Mouse (Mus musculus) neural tube, embryonic 15.5 days (tissue): Measurements from ENCODE around the gene Foxl1. TPM values are rescaled to one million over a fixed set of nuclear protein-coding genes. Genes with fewer than 3 reads are reported as not detected.
"Not testable (repeated sequence)": the region's sequence is repeated elsewhere in the genome, so short reads cannot be mapped to it uniquely, and the experiment has no call there.

Experiments used
- ATAC-seq: fragments of 200-750 bp; cut with Nextera tagmentation; 2 replicates; pipeline ENCODE4 v1.8.0; 2017; ENCODE audit warnings: mild to moderate bottlenecking, moderate TSS enrichment, moderate library complexity; ENCODE audit not compliant: low FRiP score
- H3K27ac ChIP-seq: fragments of 300-500 bp; sonication (generic); replicated peaks from 2 replicates; pipeline ENCODE4 v1.5.1; 2015; ENCODE audit warnings: mild to moderate bottlenecking, inconsistent platforms
- H3K27me3 ChIP-seq: fragments of 300-500 bp; sonication (generic); replicated peaks from 2 replicates; pipeline ENCODE4 v1.6.1; 2015; ENCODE audit warnings: inconsistent platforms
- H3K36me3 ChIP-seq: fragments of 300-500 bp; sonication (generic); 2 replicates; pipeline ENCODE4 v1.6.1; 2015; ENCODE audit warnings: inconsistent platforms
- H3K4me1 ChIP-seq: fragments of 300-500 bp; sonication (generic); 2 replicates; pipeline ENCODE4 v1.6.1; 2015; ENCODE audit warnings: inconsistent platforms
- H3K4me2 ChIP-seq: fragments of 300-500 bp; sonication (generic); 2 replicates; pipeline ENCODE4 v1.6.1; 2015; ENCODE audit warnings: inconsistent platforms, mild to moderate bottlenecking, moderate library complexity
- H3K4me3 ChIP-seq: fragments of 300-500 bp; sonication (generic); replicated peaks from 2 replicates; pipeline ENCODE4 v1.5.1; 2015; ENCODE audit warnings: mild to moderate bottlenecking, inconsistent platforms
- H3K9ac ChIP-seq: fragments of 300-500 bp; sonication (generic); replicated peaks from 2 replicates; pipeline ENCODE4 v1.6.1; 2015; ENCODE audit warnings: mild to moderate bottlenecking, inconsistent platforms
- H3K9me3 ChIP-seq: fragments of 300-500 bp; sonication (generic); replicated peaks from 2 replicates; pipeline ENCODE4 v1.6.1; 2016; ENCODE audit warnings: inconsistent platforms
- WGBS: fragments of 180-500 bp; shearing (Covaris S2); methylation state at CpG from one replicate; pipeline ENCODE4 v1.1.7; 2015; ENCODE audit warnings: mixed read lengths; 5-methylcytosine and 5-hydroxymethylcytosine counted together
- polyA plus RNA-seq: library from polyadenylated mRNA; unstranded; fragments of >200 nt; fragmentation: Nextera tagmentation; extraction: Ambion mirVana; gene quantifications from 2 replicates; pipeline ENCODE4 v1.2.1, GENCODE M21; 2015

Foxl1 gene
- polyA plus RNA-seq, 1 experiment from 2014 or later: 0.15 TPM

DNA sequence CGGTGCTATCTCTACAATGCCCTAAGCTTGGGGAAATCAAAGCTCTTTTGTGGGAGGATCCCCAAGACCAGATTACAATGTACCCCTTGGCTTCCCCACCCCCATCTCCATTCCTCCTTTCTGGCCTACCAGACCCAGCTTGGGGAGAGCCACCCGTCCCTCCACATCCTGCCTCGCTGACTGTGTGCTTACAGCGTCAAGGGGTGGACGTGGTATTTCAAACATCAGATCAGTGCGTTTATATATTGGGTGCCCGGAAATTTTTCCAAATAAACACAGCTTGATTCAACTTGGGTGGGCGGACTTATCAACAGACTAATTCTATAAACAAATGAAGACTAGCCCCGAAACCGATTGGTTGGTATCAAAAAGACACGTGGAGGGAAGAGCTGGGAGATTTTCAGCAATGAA, 444 bp upstream of the Foxl1 start:
- H3K9ac ChIP-seq: no peak overlapping the region
- peaks cover 23% of the 10 kb centered on the region for H3K4me1 ChIP-seq
- WGBS: 3% methylated on average over 11 of the region's 11 CpGs
- no peak for ATAC-seq
- H3K27ac ChIP-seq: no peak overlapping the region
- peaks cover 95% of the 10 kb centered on the region for H3K27me3 ChIP-seq
- H3K36me3 ChIP-seq: no peaks in the 10 kb centered on the region
- no peak overlapping the region for H3K4me2 ChIP-seq
- H3K4me3 ChIP-seq: no peak overlapping the region
- H3K9me3 ChIP-seq: no peaks in the 10 kb centered on the region

DNA sequence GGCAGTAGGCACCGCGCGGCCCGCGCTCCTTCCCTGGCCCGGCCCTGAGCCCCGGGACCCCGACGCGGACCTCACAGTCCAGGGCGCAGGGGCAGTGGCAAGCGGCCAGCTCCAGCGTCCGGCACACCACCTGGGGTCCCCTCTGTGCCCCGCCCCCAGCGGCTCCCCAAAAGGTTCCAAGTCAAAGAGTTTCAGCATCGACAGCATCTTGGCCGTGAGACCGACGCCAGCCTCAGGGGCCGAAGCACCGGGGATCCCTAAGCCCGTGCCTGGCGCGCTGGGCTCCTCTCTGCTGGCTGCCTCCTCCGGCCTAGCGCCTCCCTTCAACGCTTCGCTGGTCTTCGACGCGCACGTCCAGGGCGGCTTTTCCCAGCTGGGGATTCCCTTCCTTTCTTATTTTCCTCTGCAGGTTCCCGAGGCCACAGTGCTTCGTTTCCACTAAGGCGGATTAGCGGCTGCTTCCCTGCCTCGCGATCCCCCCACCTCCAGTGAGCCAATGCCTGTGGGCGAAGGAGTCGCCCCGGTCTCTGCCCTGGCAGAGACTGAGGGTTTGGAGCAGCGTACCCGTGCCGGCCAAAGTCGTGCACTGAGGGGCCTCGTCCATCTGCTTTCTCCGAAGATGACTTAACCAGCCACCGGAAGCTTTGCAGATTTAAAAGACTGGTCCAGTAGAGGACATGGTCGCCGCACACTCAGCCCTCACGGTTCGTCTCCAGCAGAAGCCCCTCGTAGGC, 958 bp downstream of the Foxl1 start:
- H3K4me2 ChIP-seq: peak overlapping the region; percentile 36
- H3K27me3 ChIP-seq: peaks cover 92% of the 10 kb centered on the region
- no peak for ATAC-seq
- H3K36me3 ChIP-seq: no peaks in the 10 kb centered on the region
- peaks cover 23% of the 10 kb centered on the region for H3K4me1 ChIP-seq
- WGBS: 2% methylated on average over 55 of the region's 55 CpGs
- no peaks in the 10 kb centered on the region for H3K9me3 ChIP-seq
- no peak overlapping the region for H3K27ac ChIP-seq
- peak overlapping the region; percentile 8; the same call in 1 of the 2 replicates for H3K4me3 ChIP-seq
- H3K9ac ChIP-seq: no peak overlapping the region

DNA sequence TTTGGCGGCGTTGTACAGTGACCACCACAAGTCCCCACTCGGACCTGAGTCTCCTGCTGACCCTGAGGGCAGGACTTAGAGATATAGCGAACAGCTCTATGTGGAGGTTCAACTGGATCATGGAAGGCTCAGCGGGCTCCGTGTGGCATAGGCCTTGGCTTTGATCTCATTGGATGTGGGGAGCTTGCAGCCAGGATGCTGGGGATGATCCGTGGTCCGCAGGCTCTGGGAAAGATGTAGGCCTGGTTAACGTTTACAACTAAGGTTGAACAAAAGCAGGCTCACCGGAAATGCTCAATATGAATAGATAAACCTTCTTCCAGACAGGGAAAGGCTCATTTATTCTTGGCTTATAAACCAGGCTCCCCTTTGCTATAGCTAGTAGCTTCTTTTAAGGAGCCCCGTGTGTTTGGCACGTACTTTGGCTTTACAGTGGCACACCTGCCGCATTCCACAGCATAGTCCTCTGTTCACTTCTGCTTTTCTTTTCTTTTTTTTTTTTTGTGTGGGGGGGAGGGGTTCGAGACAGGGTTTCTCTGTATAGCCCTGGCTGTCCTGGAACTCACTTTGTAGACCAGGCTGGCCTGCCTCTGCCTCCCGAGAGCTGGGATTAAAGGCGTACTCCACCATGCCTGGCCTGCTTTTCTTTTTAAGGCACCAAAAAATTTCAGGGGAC, 1.7 kb downstream of the Foxl1 start:
- peaks cover 93% of the 10 kb centered on the region for H3K27me3 ChIP-seq

GRCm38 (mm10) chr8:121130522-121130921, 2.8 kb downstream of the Foxl1 start:
- Histone ChIP-seq H3K4me2 (no peak overlapping the region), H3K4me3 (no peak overlapping the region), H3K36me3 (no peaks in the 10 kb centered on the region), H3K9me3 (no peaks in the 10 kb centered on the region), H3K27me3 (peaks cover 84% of the 10 kb centered on the region), H3K27ac (no peak overlapping the region), H3K9ac (no peak overlapping the region), H3K4me1 (peaks cover 17% of the 10 kb centered on the region)
- WGBS: 31% methylated on average over 5 of the region's 5 CpGs
- ATAC-seq: no peak

More for the DNA sequence above, 1.7 kb downstream of the Foxl1 start:
- Histone ChIP-seq H3K9ac (no peak overlapping the region), H3K4me1 (peaks cover 23% of the 10 kb centered on the region), H3K27ac (no peak overlapping the region), H3K4me3 (no peak overlapping the region), H3K9me3 (no peaks in the 10 kb centered on the region), H3K36me3 (no peaks in the 10 kb centered on the region), H3K4me2 (no peak overlapping the region)
- ATAC-seq: no peak
- 21% methylated on average over 16 of the region's 16 CpGs for WGBS

- Histone ChIP-seq H3K27ac (no peak overlapping the region), H3K36me3 (no peaks in the 10 kb centered on the region), H3K27me3 (peaks cover 61% of the 10 kb centered on the region), H3K9me3 (no peaks in the 10 kb centered on the region), H3K9ac (no peak overlapping the region), H3K4me2 (no peak overlapping the region), H3K4me3 (no peak overlapping the region), H3K4me1 (peaks cover 9% of the 10 kb centered on the region)
- WGBS: 72% methylated on average over 5 of the region's 5 CpGs
- no peak for ATAC-seq
These were observed 5.3 kb downstream of the Foxl1 start for GRCm38 (mm10) chr8:121132961-121133513.

- H3K4me1 ChIP-seq: no peaks in the 10 kb centered on the region
- H3K4me3 ChIP-seq: no peak overlapping the region
- no peak overlapping the region for H3K4me2 ChIP-seq
- no peak overlapping the region for H3K27ac ChIP-seq
- no peaks in the 10 kb centered on the region for H3K9me3 ChIP-seq
- ATAC-seq: no peak
- peaks cover 51% of the 10 kb centered on the region for H3K27me3 ChIP-seq
- H3K9ac ChIP-seq: no peak overlapping the region
- WGBS: 87% methylated on average over 10 of the region's 10 CpGs
- H3K36me3 ChIP-seq: no peaks in the 10 kb centered on the region
These were observed 6.4 kb downstream of the Foxl1 start for GRCm38 (mm10) chr8:121134102-121134501.

DNA sequence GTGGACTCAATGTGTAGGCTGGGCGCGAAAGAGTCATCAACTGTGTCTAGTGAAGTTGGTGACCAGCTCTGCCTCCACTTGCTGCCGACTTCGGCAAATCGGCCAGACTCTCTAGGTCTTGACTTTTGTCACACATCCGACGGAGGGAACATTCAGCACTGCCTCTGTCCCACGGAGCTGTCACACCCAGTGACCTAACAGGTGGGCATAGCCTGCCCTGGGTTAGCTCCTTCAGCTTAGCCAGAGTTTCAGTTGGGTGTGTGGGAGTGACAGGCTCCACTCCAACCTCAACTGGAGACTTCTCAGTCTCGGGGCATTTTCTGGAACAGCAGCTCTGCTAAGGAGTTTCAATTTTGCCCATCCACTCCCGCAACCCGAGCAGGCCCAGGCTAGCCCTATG, 6.8 kb downstream of the Foxl1 start:
- 89% methylated on average over 11 of the region's 11 CpGs for WGBS
- Histone ChIP-seq H3K4me3 (no peak overlapping the region), H3K4me2 (no peak overlapping the region), H3K4me1 (no peaks in the 10 kb centered on the region), H3K36me3 (no peaks in the 10 kb centered on the region), H3K27me3 (peaks cover 47% of the 10 kb centered on the region), H3K9me3 (no peaks in the 10 kb centered on the region), H3K27ac (no peak overlapping the region), H3K9ac (no peak overlapping the region)
- no peak for ATAC-seq

GRCm38 (mm10) chr8:121136856-121137255, 9.1 kb downstream of the Foxl1 start:
- ATAC-seq: no peak
- no peak overlapping the region for H3K4me3 ChIP-seq
- WGBS: 93% methylated on average over 6 of the region's 6 CpGs
- H3K4me1 ChIP-seq: no peaks in the 10 kb centered on the region
- H3K9me3 ChIP-seq: no peaks in the 10 kb centered on the region
- no peak overlapping the region for H3K9ac ChIP-seq
- H3K27ac ChIP-seq: no peak overlapping the region
- H3K4me2 ChIP-seq: no peak overlapping the region
- peaks cover 34% of the 10 kb centered on the region for H3K27me3 ChIP-seq
- H3K36me3 ChIP-seq: no peaks in the 10 kb centered on the region

GRCm38 (mm10) chr8:121145457-121146134, 17.9 kb downstream of the Foxl1 start:
- ATAC-seq, H3K9me3 ChIP-seq, H3K4me1 ChIP-seq, H3K9ac ChIP-seq, H3K4me2 ChIP-seq, H3K36me3 ChIP-seq, H3K27ac ChIP-seq, H3K4me3 ChIP-seq: not testable (repeated sequence)
- peaks cover 20% of the 10 kb centered on the region for H3K27me3 ChIP-seq
- 77% methylated on average over 4 of the region's 6 CpGs for WGBS

- H3K4me2 ChIP-seq: no peak overlapping the region
- H3K9ac ChIP-seq: no peak overlapping the region
- H3K36me3 ChIP-seq: no peaks in the 10 kb centered on the region
- H3K4me1 ChIP-seq: peaks cover 4% of the 10 kb centered on the region; the same call in 1 of the 2 replicates
- H3K9me3 ChIP-seq: no peaks in the 10 kb centered on the region
- ATAC-seq: no peak
- 8% methylated on average over 8 of the region's 8 CpGs for WGBS
- H3K27me3 ChIP-seq: peaks cover 9% of the 10 kb centered on the region
- no peak overlapping the region for H3K27ac ChIP-seq
- H3K4me3 ChIP-seq: no peak overlapping the region
These were observed 20.9 kb downstream of the Foxl1 start for GRCm38 (mm10) chr8:121148573-121149083.

GRCm38 (mm10) chr8:121152394-121152793, 24.7 kb downstream of the Foxl1 start:
- no peak for ATAC-seq
- H3K4me2 ChIP-seq: no peak overlapping the region
- no peak overlapping the region for H3K27ac ChIP-seq
- H3K36me3 ChIP-seq: no peaks in the 10 kb centered on the region
- no peak overlapping the region for H3K4me3 ChIP-seq
- H3K9ac ChIP-seq: no peak overlapping the region
- H3K27me3 ChIP-seq: peaks cover 14% of the 10 kb centered on the region
- H3K9me3 ChIP-seq: no peaks in the 10 kb centered on the region
- H3K4me1 ChIP-seq: peaks cover 4% of the 10 kb centered on the region; the same call in 1 of the 2 replicates
- 69% methylated on average over 12 of the region's 12 CpGs for WGBS
